Mouse (Mus musculus) adrenal gland, postnatal 25 days (tissue): Measurements from ENCODE around the gene Zfp704. TPM values are rescaled to one million over a fixed set of nuclear protein-coding genes. Genes with fewer than 3 reads are reported as not detected.

ENCODE experiments used
- DNase-seq: peaks from one replicate; pipeline ENCODE4 v3.0.0; 2021; ENCODE audit warnings: mixed read lengths
- total RNA-seq: library from RNA; stranded (reverse); gene quantifications from 2 replicates; pipeline ENCODE4 v1.2.3, GENCODE M21; 2021

Gene Zfp704
- total RNA-seq, 1 experiment from 2014 or later, result 18.7 TPM

DNA sequence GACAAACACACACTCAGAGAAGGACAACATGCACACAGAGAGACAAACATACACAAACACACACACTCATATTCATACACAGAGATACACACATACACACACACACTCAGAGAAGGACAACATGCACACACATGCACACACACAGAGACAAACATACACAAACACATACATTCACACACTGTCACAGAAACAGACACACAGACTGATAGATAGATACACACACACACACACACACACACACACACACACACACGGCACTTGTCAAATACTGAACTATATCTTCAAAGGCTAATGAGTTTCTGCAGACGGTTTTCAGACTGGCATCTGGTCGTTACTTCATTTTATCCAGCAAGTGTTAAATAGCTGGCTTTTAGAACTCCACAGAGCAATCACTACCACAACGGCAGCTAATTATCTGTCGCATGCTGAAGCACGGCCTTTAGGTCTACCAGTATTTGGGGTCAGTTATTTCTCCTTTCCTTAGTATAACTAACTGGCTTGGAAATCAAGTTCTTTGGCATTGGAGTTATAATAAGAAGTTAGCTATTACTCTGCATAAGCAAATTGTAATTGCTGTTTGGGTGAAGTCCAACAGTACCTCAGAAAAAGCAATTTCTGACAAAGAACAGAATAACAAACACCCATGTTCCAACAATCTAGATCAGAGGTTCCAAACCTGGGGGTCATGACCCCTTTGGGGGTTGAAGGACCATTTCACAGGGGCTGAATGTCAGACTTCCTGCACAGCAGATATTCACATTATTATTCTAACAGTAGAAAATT, 51.9 kb downstream of the Zfp704 start:
- DNase-seq, result no peak

DNA sequence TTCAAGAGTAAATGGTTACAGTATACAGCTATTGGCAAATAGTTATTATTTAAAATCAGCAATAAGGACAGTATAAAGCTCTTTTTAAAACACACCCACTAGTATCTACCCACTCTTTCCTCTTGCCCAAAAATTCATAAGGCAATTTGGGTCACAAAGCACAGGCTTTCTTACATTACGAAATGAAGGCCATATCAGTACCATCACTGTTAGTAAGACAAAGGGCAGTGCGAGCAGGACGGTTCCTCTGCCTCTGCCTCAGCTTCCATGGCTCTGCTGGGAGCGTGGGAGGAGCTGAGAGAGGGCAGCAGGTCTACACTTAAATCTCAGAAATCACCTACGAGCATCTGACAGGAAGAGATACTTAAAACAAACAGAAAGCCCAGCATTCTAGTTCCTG, 53.7 kb downstream of the Zfp704 start:
- DNase-seq, result no peak

DNA sequence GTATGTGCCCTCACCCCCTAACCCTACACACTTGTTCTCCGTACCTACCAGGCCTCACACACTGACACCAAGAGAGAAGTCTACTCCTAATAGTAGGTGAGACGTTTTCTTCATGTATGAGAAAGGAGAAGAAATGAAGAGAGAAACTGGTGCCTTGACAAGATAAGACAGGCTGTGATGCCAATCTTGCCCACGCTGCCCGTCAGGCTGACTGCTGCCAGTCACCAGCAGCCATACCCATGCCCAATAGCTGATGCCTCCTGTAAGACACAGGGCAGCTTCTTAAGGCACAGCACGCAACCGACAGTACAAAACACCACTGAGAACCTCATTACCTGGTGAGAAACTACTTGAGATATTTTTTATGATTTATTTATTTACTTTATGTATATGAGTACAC, 55.0 kb downstream of the Zfp704 start:
- DNase-seq, result no peak

DNA sequence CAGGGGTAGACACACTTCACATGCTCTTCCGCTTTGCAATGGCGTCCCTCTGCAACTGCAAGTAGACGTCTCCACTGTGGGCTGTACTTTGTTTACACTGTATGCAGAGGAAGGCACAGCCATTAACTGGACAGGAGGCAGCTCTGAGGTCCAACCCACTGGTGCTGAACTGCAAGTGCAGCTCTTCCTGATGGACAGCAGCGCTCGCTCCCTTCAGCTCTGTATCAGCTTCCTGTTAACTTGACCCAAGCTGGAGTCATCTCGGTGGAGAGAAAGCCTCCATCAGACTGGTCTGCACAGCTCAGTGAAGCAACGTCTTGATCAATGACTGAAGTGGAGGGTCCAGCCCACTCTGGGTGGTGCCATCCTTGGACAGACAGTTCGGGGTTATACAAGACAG, 57.6 kb downstream of the Zfp704 start:
- DNase-seq, result no peak

DNA sequence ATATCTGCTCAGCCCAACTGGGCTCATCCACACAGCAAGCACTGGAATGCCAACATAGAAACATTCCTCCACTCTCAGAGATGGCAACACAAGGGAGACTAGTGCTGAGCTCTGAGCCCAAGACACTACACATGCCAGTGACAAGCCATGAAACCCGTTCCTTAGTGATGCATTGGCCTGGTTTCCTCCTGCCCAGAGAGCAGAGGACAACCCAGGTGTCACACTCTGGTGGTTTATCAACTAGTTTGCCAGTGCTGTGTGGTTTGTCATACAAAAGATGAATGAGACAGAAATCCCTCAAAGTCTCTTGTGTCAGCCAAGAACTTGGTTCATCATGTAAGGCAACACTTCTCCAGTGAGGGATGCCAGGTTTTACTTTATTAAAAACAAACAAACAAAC, 59.0 kb downstream of the Zfp704 start:
- no peak for DNase-seq

DNA sequence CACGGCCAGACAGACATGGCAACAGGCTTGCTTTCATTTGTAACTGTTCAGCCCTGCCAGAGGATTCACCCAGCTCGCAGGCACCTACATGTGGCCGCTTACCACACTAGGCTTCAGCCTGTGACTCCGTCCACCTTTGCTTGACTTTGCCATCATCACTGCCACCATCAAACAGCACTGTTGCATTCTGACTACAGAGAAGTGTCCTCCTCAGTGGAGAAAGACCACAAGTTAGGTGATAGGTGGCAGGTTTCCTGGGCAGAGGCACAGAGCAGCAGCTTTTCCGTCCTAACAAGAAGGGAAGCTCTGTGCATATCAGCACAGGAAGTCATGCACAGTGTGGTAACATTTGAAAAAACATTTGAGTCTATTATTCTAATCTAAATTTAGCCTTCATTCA, 60.1 kb downstream of the Zfp704 start:
- no peak for DNase-seq

DNA sequence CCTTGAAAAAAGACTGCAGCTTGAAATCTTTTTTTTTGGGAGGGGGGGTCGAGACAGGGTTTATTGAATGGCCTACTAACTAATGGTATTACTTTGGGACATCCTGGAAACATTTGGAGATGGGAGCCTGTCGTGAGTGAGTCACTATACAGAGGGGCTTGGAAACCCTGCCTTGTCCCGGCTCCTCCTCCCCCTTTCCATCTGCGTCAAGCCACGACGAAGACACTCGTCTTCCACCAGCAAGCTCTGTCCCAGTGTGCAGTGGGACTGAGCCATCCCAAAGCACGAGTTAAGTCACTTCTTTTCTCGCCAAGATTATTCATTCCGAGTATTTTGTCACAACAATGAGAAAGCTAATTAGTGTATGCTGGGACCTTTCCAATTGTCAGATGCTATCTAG, 61.7 kb downstream of the Zfp704 start:
- no peak for DNase-seq

DNA sequence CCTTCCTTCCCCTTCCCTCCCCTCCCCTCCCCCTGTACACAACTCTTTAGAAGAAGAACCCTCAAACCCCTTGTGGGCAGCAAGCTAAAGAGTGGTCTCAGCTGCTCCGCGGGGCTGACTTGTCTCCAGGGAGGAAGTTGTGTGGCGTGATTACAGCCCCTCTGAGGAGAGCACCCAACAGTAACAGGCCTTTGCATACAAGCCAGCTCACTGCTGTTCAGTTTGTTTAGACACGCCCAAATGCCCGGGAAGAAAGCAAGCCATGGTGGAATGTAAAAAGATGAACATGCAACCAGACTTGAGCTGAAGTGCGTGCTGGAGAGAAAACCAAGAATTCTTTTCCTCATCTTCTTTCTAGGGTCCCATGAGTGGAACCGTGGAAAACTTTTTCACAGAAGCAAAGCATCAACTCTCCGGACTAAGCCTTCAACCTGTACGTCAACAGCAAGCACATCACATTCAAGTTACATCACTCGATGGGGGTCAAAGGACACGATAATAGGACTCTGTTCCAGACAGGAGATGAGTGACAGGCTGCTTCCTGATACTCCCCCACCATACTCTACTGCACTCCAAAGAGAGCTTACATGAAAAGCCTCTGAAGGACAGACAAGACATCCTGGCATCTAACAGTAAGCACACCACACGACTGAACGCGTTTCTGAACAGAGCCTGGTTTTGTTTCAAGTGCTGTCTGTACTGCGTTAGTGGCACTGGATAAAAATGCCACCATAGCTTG, 62.8 kb downstream of the Zfp704 start:
- DNase-seq, result no peak

DNA sequence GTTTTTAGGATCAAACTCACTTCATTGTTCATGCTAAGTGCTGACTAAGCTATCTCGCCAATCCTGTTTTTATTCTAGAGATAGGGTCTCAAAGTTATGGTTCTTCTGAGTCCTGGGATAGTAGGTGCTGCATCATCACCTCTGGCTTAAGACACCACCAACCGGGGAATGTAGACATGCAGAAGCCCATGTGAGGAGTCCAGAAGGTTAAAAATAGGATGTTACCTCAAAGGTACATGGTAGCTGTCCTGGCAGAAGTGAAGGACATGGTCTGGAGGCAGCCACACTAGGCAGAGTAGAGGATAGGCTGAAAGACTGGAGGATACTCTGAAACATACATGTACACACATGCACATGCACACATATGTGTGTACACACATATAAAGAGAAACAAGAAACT, 65.5 kb downstream of the Zfp704 start:
- no peak for DNase-seq

DNA sequence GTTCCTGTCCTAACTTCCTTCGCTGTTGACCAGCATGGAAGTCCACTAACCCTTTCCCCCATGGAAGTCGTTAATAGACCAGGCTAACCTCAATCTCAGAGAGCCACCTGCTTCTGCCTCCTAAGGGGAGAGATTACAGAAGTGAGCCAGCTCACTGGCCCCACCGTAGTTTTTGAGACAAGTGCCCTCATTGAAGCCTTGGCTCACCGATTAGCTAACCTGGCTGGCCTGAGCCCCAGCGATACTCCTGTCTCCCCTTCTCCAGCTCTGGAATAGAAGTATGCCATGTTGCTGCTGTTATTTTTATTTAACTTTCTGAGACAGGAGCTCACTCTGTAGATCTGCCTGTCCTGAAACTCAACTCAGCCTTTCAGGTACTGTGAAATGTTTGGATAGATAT, 66.0 kb downstream of the Zfp704 start:
- no peak for DNase-seq

DNA sequence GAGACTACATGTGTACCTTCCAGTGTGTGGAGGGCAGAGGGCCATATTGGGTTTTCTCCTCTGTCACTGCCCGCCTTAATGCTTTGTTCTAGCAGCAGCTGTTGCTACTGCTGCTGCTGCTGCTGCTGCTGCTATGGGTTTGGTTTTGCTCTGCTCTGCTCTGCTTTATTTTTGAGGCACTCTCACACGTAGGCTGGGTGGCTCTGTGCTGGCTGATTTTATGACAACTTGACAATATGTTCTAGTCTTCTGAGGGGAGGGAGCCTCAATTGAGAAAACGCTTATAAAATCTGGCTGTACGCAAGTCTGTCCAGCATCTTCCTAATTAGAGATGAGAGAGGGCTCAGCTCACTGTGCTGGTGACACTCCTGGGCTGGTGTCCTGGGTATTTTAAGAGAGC, 66.4 kb downstream of the Zfp704 start:
- DNase-seq, result no peak

DNA sequence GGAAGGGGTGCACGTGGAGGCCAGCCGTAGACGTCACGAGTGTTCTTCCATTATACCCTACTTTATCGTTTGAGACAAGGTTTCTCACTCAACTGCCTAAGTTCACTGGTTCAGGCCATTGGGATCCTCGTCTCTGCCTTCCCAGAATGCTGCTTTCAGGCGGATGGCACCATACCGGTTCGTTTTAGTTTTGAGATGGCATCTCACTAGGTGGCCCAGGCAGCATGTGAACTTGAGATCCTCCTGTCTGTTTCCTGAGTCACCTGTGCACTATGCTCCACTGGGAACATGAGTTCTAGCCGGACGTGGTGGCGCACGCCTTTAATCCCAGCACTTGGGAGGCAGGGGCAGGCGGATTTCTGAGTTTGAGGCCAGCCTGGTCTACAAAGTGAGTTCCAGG, 68.3 kb downstream of the Zfp704 start:
- DNase-seq, result no peak

DNA sequence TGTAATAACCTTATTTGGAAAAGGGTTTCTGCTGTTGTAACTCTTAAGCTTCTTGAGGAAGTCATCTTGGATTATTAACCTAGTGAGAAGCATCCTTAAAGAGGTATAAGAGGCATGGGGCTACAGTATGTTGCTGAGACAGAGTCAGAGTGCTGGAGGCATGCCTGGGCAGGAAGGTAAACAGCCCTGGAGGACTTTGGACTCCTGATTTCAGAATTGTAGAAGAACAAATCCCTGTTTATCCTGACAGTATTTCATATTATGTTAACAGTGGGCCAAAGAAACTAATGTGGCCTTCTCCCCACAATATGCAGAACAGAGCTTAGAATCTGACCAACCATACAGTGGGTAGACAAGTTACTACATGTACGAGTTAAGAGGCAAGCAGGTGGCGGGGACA, 71.4 kb downstream of the Zfp704 start:
- no peak for DNase-seq

DNA sequence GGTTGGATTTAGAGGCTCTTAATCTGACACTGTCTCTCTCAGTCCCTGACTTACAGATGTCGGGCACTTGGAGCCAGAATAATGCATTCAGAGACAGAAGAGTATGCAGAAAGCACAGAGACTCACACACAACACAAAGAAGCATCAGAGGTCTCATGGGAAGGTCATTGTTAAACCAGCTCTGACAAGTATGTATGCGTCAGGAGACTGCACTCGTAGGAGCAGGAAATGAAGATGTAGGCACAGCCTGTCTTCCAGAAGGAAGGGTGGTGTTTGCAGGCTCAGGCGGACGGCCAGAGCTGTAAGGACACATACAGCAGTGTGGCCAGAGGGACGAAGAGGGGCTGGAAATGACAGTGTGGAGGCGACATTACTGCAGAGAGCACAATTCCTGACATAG, 72.0 kb downstream of the Zfp704 start:
- no peak for DNase-seq

DNA sequence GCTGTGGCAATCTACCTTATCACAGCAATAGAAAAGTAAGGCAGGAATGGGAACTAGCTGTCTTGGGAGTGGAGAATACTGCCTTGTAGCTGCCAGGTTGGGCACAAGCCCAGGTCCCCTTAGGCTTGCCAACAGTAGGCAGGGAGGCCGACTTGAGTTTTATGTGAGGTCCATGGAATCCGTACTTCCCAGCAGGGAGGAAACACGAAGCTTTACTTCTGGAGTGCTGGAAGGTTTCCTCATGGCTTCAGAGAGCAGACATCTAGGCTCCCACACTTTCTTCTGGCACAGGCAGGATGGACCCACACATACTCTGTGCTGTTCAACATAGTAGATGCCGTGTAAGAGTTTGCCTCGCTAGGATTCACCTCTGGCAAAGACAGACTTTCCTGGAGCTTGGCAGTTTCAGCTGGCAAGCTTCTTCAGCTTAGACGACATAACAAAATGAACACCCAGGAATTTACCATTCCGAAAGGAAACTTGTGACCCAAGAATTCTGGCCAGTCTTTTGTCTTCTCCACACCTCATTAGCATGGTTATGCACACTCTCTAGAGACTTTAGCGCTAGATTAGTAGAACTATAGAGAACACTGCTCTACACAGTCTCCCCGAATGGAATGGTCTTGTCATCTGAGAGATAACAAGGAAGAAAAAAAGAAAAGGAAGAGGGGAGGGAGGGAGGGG, 79.6 kb downstream of the Zfp704 start:
- peak; percentile 18 for DNase-seq

DNA sequence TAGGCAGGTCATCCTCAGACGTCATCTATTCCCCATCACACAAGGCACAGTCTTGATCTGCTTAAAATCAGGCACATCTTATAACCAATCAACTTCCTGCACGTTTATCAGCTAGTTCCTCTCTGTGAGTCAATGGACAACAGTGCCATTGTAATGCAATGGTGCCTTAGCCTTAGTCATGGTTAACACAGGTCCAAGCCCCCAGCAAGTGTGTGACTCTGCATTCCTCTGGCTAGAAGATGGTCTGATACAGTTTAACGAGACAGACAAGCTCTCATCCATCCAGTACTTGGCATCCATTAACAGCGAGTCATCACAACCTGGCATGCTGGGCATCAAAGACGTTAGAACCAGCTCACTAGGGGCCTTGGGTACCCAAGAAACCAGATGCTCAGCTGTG, 85.5 kb downstream of the Zfp704 start:
- DNase-seq, result no peak

DNA sequence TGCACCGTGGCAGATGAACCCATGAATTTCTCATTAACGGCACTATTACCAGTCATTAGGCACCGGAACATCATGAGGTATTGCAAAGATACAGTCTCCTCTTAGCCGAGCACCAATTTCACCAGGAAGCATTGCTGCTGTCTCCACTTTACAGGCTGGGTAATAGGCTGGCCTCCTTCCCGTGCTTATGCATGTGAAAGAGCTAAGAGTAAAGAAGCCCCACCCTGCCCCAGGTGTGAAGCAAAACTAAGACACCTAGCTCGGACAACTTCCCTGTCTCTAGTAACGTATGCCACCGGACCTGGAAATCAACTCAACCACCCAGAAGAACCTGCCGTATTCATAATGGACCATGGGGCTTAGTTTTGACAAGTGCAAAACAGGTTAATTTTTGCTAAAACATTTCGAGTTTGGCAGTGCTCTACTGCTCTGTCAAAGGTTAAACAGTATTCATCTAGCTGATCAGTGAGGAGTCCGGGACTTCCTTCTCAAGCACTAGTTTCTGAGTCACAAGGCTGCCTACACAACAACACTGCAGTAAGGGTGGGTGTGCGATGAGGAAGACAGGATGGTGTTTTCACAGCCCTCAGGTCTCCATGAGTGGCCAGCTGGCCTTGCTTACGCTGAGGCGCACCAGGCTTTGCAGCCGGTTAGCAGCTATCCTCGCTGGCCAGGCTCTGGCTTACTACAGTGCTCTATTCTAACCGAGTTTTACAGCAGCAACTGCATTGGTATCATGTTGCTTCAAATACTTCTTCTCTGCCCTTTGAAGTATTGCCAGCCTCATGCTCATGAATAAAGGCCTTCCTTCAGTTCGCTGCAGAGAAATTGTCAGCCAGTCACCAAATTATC, 86.6 kb downstream of the Zfp704 start:
- DNase-seq, result no peak

DNA sequence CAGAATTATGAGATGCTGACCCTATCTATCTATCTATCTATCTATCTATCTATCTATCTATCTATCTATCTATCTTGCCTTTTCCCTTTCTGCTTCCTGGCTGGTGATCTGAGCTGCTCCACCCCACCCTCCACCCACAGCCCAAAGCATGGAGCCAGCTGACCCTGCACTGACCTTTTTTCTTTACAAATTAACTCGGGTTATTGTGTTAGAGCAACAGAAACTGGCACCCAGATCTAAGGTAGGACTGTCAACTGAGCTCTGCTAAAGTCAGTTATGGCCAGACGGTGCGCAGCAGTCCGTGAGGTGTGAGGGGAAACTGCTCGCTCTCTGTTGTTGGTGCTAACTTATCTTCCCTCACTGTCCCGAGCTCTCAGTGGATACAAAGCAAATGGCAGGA, 87.9 kb downstream of the Zfp704 start:
- no peak for DNase-seq

DNA sequence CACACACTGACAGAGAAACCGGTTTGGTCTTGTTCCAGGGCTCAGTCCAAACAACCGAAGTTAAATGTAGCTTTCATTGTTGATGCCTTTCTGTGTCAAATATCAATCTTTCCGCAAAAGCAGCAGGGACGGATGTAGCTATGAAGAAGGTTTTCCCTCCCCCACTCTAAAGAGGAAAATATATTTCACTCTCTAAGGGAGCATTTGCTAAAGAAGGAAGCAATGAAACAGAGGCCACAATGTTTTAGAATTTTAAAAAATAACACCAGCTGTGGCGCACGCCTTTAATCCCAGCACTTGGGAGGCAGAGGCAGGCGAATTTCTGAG, 89.2 kb downstream of the Zfp704 start:
- no peak for DNase-seq

DNA sequence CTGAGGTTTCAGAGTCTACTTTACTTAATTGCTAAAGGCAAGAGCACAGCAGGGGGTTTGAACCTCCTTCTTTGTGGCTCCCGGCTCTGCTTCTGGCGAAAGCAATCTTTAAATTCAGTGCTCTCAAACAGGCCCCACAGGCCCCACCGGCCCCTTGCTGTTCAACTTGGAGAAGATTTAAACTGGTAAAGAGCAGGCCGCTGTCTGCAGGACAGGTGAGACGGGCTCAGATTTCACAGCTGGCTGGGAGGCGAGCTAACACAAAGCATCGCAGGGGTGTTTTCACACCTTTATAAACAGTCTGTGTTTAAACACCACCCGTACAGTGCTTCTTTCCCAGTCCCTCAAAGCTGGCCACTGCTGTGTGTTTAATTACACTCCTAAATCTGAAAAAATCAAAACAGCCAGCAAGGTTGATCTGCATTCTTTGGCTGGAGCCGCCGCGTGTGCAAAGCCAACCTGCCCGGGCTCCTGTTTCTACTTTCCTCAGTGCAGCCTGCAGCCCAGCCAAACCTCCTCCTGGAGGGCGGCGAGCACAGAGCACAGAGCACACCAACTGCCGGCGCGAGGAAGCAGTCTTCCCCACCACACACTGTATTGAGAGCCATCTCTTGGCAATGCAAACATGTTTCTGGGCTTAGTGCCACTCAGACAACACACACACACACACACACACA, 89.7 kb downstream of the Zfp704 start:
- peak; percentile 40 for DNase-seq

DNA sequence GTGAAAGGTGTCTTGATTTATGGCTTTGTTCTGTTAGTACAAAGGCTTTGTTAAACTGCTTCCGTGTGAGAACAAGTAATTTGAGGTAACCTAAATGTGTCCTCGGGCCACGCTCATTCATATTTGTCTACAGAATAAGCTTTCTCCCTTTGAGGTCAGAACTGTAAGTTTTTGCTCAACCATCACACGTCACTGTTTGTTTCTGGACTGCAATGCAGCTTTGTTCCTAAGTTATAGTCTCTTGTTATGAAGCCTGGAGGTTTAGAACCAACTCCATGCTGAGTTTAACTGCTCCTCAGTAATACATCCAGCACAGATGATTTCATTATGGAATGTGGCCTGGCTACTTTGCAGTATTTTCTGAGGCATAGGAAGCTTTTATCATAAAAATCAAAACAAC, 90.4 kb downstream of the Zfp704 start:
- no peak for DNase-seq

DNA sequence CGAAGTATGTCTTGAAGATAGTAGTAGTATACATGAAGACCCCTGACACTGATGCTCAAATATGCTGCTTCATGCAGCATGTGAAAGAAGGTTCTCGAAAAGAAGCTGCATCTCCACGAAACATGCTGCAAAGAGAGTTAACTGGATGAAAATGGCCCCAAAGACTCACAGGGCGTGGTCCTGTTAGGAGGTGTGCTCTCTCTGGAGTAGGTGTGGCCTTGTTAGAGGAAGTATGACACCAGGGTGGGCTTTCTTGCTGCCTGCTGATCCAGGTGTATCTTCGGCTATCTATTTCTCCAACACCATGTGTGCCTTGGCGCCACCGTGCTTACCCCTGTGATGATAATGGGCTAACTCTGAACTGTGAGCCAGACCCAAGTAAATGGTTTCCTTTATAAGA, 90.9 kb downstream of the Zfp704 start:
- DNase-seq, result no peak
